Comparison of ENCODE assay signal across 22 mouse cellular contexts in the genomic region with DNA sequence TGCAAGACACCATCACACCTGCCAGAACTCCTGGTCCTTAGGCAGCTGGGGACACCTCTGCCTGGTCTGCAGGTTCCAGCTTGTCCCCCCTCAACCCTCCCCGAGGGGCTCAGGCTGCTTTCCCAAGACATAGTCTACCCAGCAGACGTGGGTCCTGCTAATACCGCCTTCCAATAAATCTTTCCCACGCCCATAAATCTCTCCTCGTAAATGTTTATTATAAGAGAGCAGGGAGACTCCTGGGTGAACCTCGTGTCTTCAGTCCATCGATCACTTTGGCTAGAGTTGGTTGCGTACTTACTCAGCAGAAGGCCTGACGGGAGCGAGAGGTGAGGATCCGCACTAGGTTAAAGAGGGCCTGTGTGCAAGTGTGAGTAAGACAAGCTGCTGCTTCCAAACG. TPM values are rescaled to one million over a fixed set of nuclear protein-coding genes. Genes with fewer than 3 reads are reported as not detected.
"Had no signal": no experiment of that assay in that cellular context is flagged by ENCODE, and none has a peak within 500 bp of the region (broad histone marks: within the 10 kb centered on the region; RNA-seq: fewer than 3 reads in every experiment).

No protein-coding gene starts in this region.

- H3K27me3 ChIP-seq: lung, embryonic 15.5 days; neural tube, embryonic 12.5 days had no signal

- DNase-seq: liver, postnatal 0 days; lung, adult 2 months; lung, postnatal 14 days; lung, postnatal 36 days; midbrain, embryonic 14.5 days; right cerebral cortex, postnatal 25 days; right cerebral cortex, postnatal 4 days; spleen, adult 18-20 months; thymus, adult 18-20 months; thymus, postnatal 14 days; thymus, postnatal 36 days had no signal

- H3K4me2 ChIP-seq: lung, embryonic 15.5 days; midbrain, embryonic 12.5 days; neural tube, embryonic 12.5 days had no signal

- H3K9me3 ChIP-seq: lung, embryonic 15.5 days; megakaryocyte, embryonic 14.5 days; midbrain, embryonic 10.5 days; midbrain, embryonic 12.5 days; neural tube, embryonic 12.5 days had no signal

- H3K36me3 ChIP-seq: lung, embryonic 15.5 days; midbrain, embryonic 10.5 days; midbrain, embryonic 12.5 days; neural tube, embryonic 12.5 days had no signal

- H3K4me3 ChIP-seq: lung, embryonic 15.5 days; megakaryocyte, embryonic 14.5 days; midbrain, embryonic 10.5 days; midbrain, embryonic 12.5 days; neural tube, embryonic 12.5 days had no signal

- H3K9ac ChIP-seq: liver, postnatal 0 days; lung, embryonic 15.5 days; midbrain, embryonic 12.5 days; neural tube, embryonic 12.5 days had no signal

- H3K4me1 ChIP-seq: lung, embryonic 15.5 days; megakaryocyte, embryonic 14.5 days had no signal

- ATAC-seq: liver, postnatal 0 days; lung, postnatal 0 days had no signal

- H3K27ac ChIP-seq: lung, embryonic 15.5 days; macrophage; midbrain, embryonic 12.5 days; neural tube, embryonic 12.5 days had no signal

RNA-seq across cellular contexts. Expression of a gene that starts 31.7 kb away (rescaled TPM):
- total RNA-seq: megakaryocyte progenitor cell, adult 5-6 weeks; monocyte, adult 5-6 weeks; neutrophil, adult 5-6 weeks had no signal
- polyA plus RNA-seq: macrophage; neural tube, embryonic 14.5 days had no signal
